Mouse (Mus musculus): ENCODE measurements around the gene Ppm1l. TPM values are rescaled to one million over a fixed set of nuclear protein-coding genes. Genes with fewer than 3 reads are reported as not detected.

Gene Ppm1l
- polyA plus RNA-seq, 1 experiment from 2014 or later: 6.0 TPM

- 74% methylated on average over 8 of the region's 8 CpGs for WGBS
- ATAC-seq (ENCODE audit: low FRiP score, low TSS enrichment): no peak
These were observed 24.9 kb downstream of the Ppm1l start for GRCm38 (mm10) chr3:69341514-69341913.

GRCm38 (mm10) chr3:69342247-69342921 lies 25.7 kb downstream of the Ppm1l start:
- Histone ChIP-seq H3K27me3 (ENCODE audit: control insufficient read depth, insufficient read depth, low read length) (no peaks in the 10 kb centered on the region), H3K27ac (replicated peaks) (no peak overlapping the region), H3K4me3 (ENCODE audit: low read depth, low read length) (no peak overlapping the region), H3K4me1 (replicated peaks; ENCODE audit: control insufficient read depth, insufficient read depth) (no peaks in the 10 kb centered on the region), H3K9me3 (ENCODE audit: control insufficient read depth, low read length) (no peaks in the 10 kb centered on the region), H3K36me3 (ENCODE audit: control insufficient read depth, insufficient read depth, low read length) (no peaks in the 10 kb centered on the region), H3K4me2 (replicated peaks; ENCODE audit: low read depth) (no peak overlapping the region), H3K9ac (ENCODE audit: low read length) (no peak overlapping the region)
- DNase-seq (ENCODE audit: low spot score) (no peak), ATAC-seq (ENCODE audit: low FRiP score, low TSS enrichment) (no peak)
- WGBS: 65% methylated on average over 8 of the region's 8 CpGs
- TF ChIP-seq CTCF (IDR thresholded peaks at IDR 0.05; ENCODE audit: low read depth): no peak
- TF ChIP-seq EP300 (optimal IDR thresholded peaks at IDR 0.05): no peak

More at GRCm38 (mm10) chr3:69341514-69341913, 24.9 kb downstream of the Ppm1l start:
- Histone ChIP-seq H3K36me3 (ENCODE audit: control insufficient read depth, insufficient read depth, low read length) (no peaks in the 10 kb centered on the region), H3K4me3 (ENCODE audit: low read depth, low read length) (no peak overlapping the region), H3K27ac (replicated peaks) (no peak overlapping the region), H3K9ac (ENCODE audit: low read length) (no peak overlapping the region), H3K9me3 (ENCODE audit: control insufficient read depth, low read length) (no peaks in the 10 kb centered on the region), H3K4me1 (replicated peaks; ENCODE audit: control insufficient read depth, insufficient read depth) (no peaks in the 10 kb centered on the region), H3K4me2 (replicated peaks; ENCODE audit: low read depth) (no peak overlapping the region), H3K27me3 (ENCODE audit: control insufficient read depth, insufficient read depth, low read length) (no peaks in the 10 kb centered on the region)
- no peak for DNase-seq (ENCODE audit: low spot score)
- TF ChIP-seq CTCF (IDR thresholded peaks at IDR 0.05; ENCODE audit: low read depth): no peak
- no peak for TF ChIP-seq EP300 (optimal IDR thresholded peaks at IDR 0.05)

GRCm38 (mm10) chr3:69343124-69343523 lies 26.5 kb downstream of the Ppm1l start:
- Histone ChIP-seq H3K27me3 (ENCODE audit: control insufficient read depth, insufficient read depth, low read length) (no peaks in the 10 kb centered on the region), H3K4me3 (ENCODE audit: low read depth, low read length) (no peak overlapping the region), H3K27ac (replicated peaks) (no peak overlapping the region), H3K9me3 (ENCODE audit: control insufficient read depth, low read length) (no peaks in the 10 kb centered on the region), H3K4me1 (replicated peaks; ENCODE audit: control insufficient read depth, insufficient read depth) (no peaks in the 10 kb centered on the region), H3K4me2 (replicated peaks; ENCODE audit: low read depth) (no peak overlapping the region), H3K36me3 (ENCODE audit: control insufficient read depth, insufficient read depth, low read length) (no peaks in the 10 kb centered on the region), H3K9ac (ENCODE audit: low read length) (no peak overlapping the region)
- TF ChIP-seq CTCF (IDR thresholded peaks at IDR 0.05; ENCODE audit: low read depth): no peak
- TF ChIP-seq EP300 (optimal IDR thresholded peaks at IDR 0.05): no peak
- DNase-seq (ENCODE audit: low spot score): no peak
- 84% methylated on average over 10 of the region's 10 CpGs for WGBS
- ATAC-seq (ENCODE audit: low FRiP score, low TSS enrichment): no peak

- ATAC-seq (ENCODE audit: low FRiP score, low TSS enrichment) (no peak), DNase-seq (ENCODE audit: low spot score) (no peak)
- no peak overlapping the region for H3K9ac ChIP-seq (ENCODE audit: low read length)
- H3K9me3 ChIP-seq (ENCODE audit: control insufficient read depth, low read length): no peaks in the 10 kb centered on the region
- no peak overlapping the region for H3K27ac ChIP-seq (replicated peaks)
- H3K4me3 ChIP-seq (ENCODE audit: low read depth, low read length): no peak overlapping the region
- H3K4me1 ChIP-seq (replicated peaks; ENCODE audit: control insufficient read depth, insufficient read depth): no peaks in the 10 kb centered on the region
- H3K4me2 ChIP-seq (replicated peaks; ENCODE audit: low read depth): no peak overlapping the region
- no peaks in the 10 kb centered on the region for H3K36me3 ChIP-seq (ENCODE audit: control insufficient read depth, insufficient read depth, low read length)
- no peak for TF ChIP-seq CTCF (IDR thresholded peaks at IDR 0.05; ENCODE audit: low read depth)
- TF ChIP-seq EP300 (optimal IDR thresholded peaks at IDR 0.05): no peak
- no peaks in the 10 kb centered on the region for H3K27me3 ChIP-seq (ENCODE audit: control insufficient read depth, insufficient read depth, low read length)
- WGBS: 82% methylated on average over 4 of the region's 4 CpGs
These were observed 29.9 kb downstream of the Ppm1l start for GRCm38 (mm10) chr3:69346514-69346913.

GRCm38 (mm10) chr3:69348197-69348920 lies 31.7 kb downstream of the Ppm1l start:
- Histone ChIP-seq H3K4me1 (replicated peaks; ENCODE audit: control insufficient read depth, insufficient read depth) (no peaks in the 10 kb centered on the region), H3K9ac (ENCODE audit: low read length) (no peak overlapping the region), H3K4me3 (ENCODE audit: low read depth, low read length) (no peak overlapping the region), H3K36me3 (ENCODE audit: control insufficient read depth, insufficient read depth, low read length) (no peaks in the 10 kb centered on the region), H3K27ac (replicated peaks) (no peak overlapping the region), H3K4me2 (replicated peaks; ENCODE audit: low read depth) (no peak overlapping the region), H3K9me3 (ENCODE audit: control insufficient read depth, low read length) (no peaks in the 10 kb centered on the region), H3K27me3 (ENCODE audit: control insufficient read depth, insufficient read depth, low read length) (no peaks in the 10 kb centered on the region)
- TF ChIP-seq CTCF (IDR thresholded peaks at IDR 0.05; ENCODE audit: low read depth) (peak; percentile 54), EP300 (optimal IDR thresholded peaks at IDR 0.05) (no peak)
- DNase-seq (ENCODE audit: low spot score): no peak
- WGBS: 73% methylated on average over 11 of the region's 11 CpGs
- ATAC-seq (ENCODE audit: low FRiP score, low TSS enrichment): no peak

- Histone ChIP-seq H3K36me3 (ENCODE audit: control insufficient read depth, insufficient read depth, low read length) (no peaks in the 10 kb centered on the region), H3K4me2 (replicated peaks; ENCODE audit: low read depth) (no peak overlapping the region), H3K4me3 (ENCODE audit: low read depth, low read length) (no peak overlapping the region), H3K9me3 (ENCODE audit: control insufficient read depth, low read length) (no peaks in the 10 kb centered on the region), H3K27me3 (ENCODE audit: control insufficient read depth, insufficient read depth, low read length) (no peaks in the 10 kb centered on the region), H3K9ac (ENCODE audit: low read length) (no peak overlapping the region), H3K27ac (replicated peaks) (no peak overlapping the region), H3K4me1 (replicated peaks; ENCODE audit: control insufficient read depth, insufficient read depth) (no peaks in the 10 kb centered on the region)
- DNase-seq (ENCODE audit: low spot score): no peak
- no peak for ATAC-seq (ENCODE audit: low FRiP score, low TSS enrichment)
- 60% methylated on average over 4 of the region's 4 CpGs for WGBS
- TF ChIP-seq EP300 (optimal IDR thresholded peaks at IDR 0.05) (no peak), CTCF (IDR thresholded peaks at IDR 0.05; ENCODE audit: low read depth) (no peak)
These were observed 32.2 kb downstream of the Ppm1l start for GRCm38 (mm10) chr3:69348921-69349237.

All from stomach, postnatal 0 days (tissue).